Mouse (Mus musculus) embryonic facial prominence, embryonic 13.5 days (tissue): ENCODE data around the gene Sema3g. TPM values are rescaled to one million over a fixed set of nuclear protein-coding genes. Genes with fewer than 3 reads are reported as not detected.

Experiments used
- ATAC-seq: fragments of 200-750 bp; cut with Nextera tagmentation; 2 replicates; pipeline ENCODE4 v1.8.0; 2017; ENCODE audit warnings: low read depth; ENCODE audit not compliant: insufficient number of reproducible peaks, insufficient read depth, low FRiP score, low TSS enrichment
- H3K27ac ChIP-seq: fragments of 300-500 bp; sonication (generic); 2 replicates; pipeline ENCODE4 v1.5.1; 2015; ENCODE audit warnings: moderate library complexity, mild to moderate bottlenecking, inconsistent platforms
- H3K27me3 ChIP-seq: fragments of 300-500 bp; sonication (generic); 2 replicates; pipeline ENCODE4 v1.6.1; 2015; ENCODE audit warnings: mild to moderate bottlenecking, inconsistent platforms
- H3K36me3 ChIP-seq: fragments of 300-500 bp; sonication (generic); 2 replicates; pipeline ENCODE4 v1.6.1; 2015; ENCODE audit warnings: mild to moderate bottlenecking, inconsistent platforms
- H3K4me1 ChIP-seq: fragments of 300-500 bp; sonication (generic); 2 replicates; pipeline ENCODE4 v1.6.1; 2015; ENCODE audit warnings: inconsistent platforms
- H3K4me2 ChIP-seq: fragments of 300-500 bp; sonication (generic); 2 replicates; pipeline ENCODE4 v1.6.1; 2015; ENCODE audit warnings: moderate library complexity, mild to moderate bottlenecking, inconsistent platforms
- H3K4me3 ChIP-seq: fragments of 300-500 bp; sonication (generic); 2 replicates; pipeline ENCODE4 v1.5.1; 2015; ENCODE audit warnings: mild to moderate bottlenecking, inconsistent platforms
- H3K9ac ChIP-seq: fragments of 300-500 bp; sonication (generic); 2 replicates; pipeline ENCODE4 v1.6.1; 2015; ENCODE audit warnings: mild to moderate bottlenecking, inconsistent platforms
- H3K9me3 ChIP-seq: fragments of 300-500 bp; sonication (generic); 2 replicates; pipeline ENCODE4 v1.6.1; 2016; ENCODE audit warnings: inconsistent platforms
- WGBS: fragments of 180-500 bp; shearing (Covaris S2); methylation state at CpG from one replicate; pipeline ENCODE4 v1.1.7; 2015; ENCODE audit warnings: mixed read lengths; 5-methylcytosine and 5-hydroxymethylcytosine counted together
- polyA plus RNA-seq: library from polyadenylated mRNA; unstranded; fragments of >200 nt; fragmentation: Nextera tagmentation; extraction: Ambion mirVana; gene quantifications from 2 replicates; pipeline ENCODE4 v1.2.1, GENCODE M21; 2015

The Sema3g gene
- polyA plus RNA-seq, 1 experiment from 2014 or later, result 1.3 TPM

DNA sequence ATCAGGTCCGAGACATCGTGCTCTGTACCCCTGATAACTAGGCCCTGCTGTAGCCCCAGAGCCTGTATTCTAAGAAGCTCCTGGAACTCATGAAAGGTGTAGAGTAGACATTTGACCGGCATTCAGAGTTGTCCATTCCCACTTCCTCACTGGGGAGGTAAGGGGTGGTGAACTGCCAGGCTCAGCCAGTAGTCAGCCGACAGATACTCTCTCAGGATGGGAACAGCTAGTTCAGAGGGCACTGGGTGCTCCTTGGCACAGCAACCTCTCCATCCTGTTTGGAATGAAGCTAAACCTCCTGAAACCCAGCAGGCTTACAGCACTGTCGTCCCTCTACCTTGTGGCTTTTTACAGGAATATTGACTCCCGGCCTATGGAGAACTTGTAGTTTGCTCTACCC lies 5.8 kb upstream of the Sema3g start:
- ATAC-seq, result no peak
- Histone ChIP-seq H3K4me1 (peaks cover 23% of the 10 kb centered on the region), H3K27ac (no peak overlapping the region), H3K9ac (no peak overlapping the region), H3K36me3 (no peaks in the 10 kb centered on the region), H3K4me2 (no peak overlapping the region), H3K4me3 (no peak overlapping the region), H3K9me3 (no peaks in the 10 kb centered on the region), H3K27me3 (no peaks in the 10 kb centered on the region)
- 88% methylated on average over 6 of the region's 6 CpGs for WGBS

- 62% methylated on average over 3 of the region's 3 CpGs for WGBS
- ATAC-seq, result no peak
These were observed 5.2 kb upstream of the Sema3g start for GRCm38 (mm10) chr14:31212499-31212898.

GRCm38 (mm10) chr14:31213868-31214267 lies 3.8 kb upstream of the Sema3g start:
- no peak for ATAC-seq
- Histone ChIP-seq H3K27me3 (no peaks in the 10 kb centered on the region), H3K27ac (no peak overlapping the region), H3K4me1 (peaks cover 27% of the 10 kb centered on the region), H3K4me3 (no peak overlapping the region), H3K4me2 (no peak overlapping the region), H3K9me3 (no peaks in the 10 kb centered on the region), H3K9ac (no peak overlapping the region), H3K36me3 (no peaks in the 10 kb centered on the region)
- 60% methylated on average over 8 of the region's 8 CpGs for WGBS

More at GRCm38 (mm10) chr14:31212499-31212898, 5.2 kb upstream of the Sema3g start:
- H3K36me3 ChIP-seq, result no peaks in the 10 kb centered on the region
- no peak overlapping the region for H3K9ac ChIP-seq
- H3K9me3 ChIP-seq, result no peaks in the 10 kb centered on the region
- no peaks in the 10 kb centered on the region for H3K27me3 ChIP-seq
- no peak overlapping the region for H3K27ac ChIP-seq
- no peak overlapping the region for H3K4me2 ChIP-seq
- H3K4me1 ChIP-seq, result peaks cover 22% of the 10 kb centered on the region
- H3K4me3 ChIP-seq, result no peak overlapping the region

DNA sequence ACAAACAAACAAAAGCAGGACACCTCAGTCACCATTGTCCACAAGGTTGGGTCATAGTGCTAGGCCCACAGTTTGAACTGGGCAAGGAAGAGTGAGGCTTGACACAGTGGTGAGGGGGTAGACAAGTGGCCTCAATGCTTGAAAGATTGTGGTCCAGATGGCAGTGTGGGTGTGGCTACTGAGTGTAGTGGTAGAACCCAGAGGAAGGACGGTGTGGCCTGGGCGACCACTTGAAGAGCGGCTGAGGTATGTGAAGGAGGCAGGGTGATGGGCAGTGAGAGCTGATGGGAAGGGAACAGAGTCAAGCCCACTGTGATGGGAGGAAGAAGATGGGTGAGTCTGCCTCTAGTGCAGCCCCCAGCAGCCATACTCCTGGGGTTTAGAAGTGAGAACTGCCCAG lies 3.0 kb upstream of the Sema3g start:
- Histone ChIP-seq H3K27me3 (no peaks in the 10 kb centered on the region), H3K36me3 (no peaks in the 10 kb centered on the region), H3K4me1 (peaks cover 27% of the 10 kb centered on the region), H3K27ac (no peak overlapping the region), H3K4me3 (no peak overlapping the region), H3K9me3 (no peaks in the 10 kb centered on the region), H3K4me2 (no peak overlapping the region), H3K9ac (no peak overlapping the region)
- WGBS, result 89% methylated on average over 3 of the region's 3 CpGs
- no peak for ATAC-seq

DNA sequence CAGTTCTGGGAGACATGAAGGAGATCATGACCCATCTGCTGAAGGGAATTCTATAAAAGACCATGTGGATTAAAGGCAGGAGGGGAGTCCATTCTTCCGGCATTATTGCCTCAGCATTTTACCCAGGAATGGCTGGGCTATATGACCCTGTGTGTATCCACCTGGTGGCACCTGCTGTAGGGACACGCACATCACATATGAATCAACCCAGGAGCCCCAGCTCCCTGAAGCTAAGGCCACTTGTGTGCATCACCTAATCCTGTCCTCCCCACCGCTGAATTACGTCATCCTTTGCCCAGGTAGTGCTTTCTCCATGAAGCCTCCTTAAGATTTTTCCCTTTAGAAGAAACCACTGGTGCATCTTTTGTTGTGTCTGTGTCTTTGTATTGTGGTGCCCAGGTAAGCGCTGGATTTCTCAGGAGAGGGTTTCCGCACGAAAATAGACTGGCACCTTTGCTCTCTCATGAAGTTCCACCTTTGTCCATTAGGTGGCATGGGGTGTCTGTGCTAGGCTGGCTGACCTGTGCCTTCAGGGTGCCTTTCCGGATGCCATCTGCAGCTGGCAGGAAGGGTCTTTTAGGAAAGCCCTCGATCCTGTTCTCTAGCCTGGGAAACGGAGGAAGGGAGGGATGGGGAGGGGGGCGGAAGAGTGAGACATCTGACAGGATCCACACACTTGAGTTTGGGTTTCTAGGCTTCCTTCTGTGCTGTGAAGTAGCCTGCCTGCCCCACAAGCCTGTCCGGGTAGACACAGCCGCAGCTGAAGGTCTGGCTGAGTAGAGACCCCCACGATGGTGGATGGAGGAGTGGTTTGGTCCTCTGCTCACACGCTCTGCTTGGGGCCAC lies 2.3 kb upstream of the Sema3g start:
- Histone ChIP-seq H3K9ac (peak overlapping the region; percentile 60), H3K27ac (peak overlapping the region; percentile 66), H3K36me3 (no peaks in the 10 kb centered on the region), H3K4me1 (peaks cover 27% of the 10 kb centered on the region), H3K4me3 (no peak overlapping the region), H3K9me3 (no peaks in the 10 kb centered on the region), H3K27me3 (no peaks in the 10 kb centered on the region), H3K4me2 (peak overlapping the region; percentile 20; the same call in 1 of the 2 replicates)
- ATAC-seq, result no peak
- WGBS, result 35% methylated on average over 15 of the region's 15 CpGs

DNA sequence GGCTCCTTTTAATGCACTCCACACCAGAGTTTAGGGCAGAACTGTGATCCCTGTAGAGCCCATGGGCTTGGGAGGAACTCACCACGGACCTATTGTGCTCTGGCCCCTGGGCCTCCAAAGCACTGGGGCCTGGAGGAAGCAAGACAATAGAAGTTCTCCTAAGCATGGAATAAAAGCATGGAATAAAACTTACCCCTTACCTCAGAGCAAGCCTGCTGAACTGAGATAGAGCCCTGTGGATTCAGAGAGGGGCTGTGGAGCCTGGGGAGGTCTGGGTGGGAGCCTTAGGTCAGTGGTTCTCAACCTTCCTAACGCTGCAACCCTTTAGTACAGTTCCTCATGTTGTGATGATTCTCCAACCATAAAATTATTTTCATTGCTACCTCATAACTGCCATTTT lies 814 bp upstream of the Sema3g start, which contains the start of gene Nisch:
TSS of gene Nisch (minus strand) at position 101 of the 400 bp plus-strand sequence.
- Histone ChIP-seq H3K9me3 (no peaks in the 10 kb centered on the region), H3K27ac (peak within 1 kb of the TSS; percentile 66), H3K9ac (peak within 1 kb of the TSS; percentile 60), H3K4me1 (peaks cover 27% of the 10 kb centered on the region), H3K4me3 (no peak within 1 kb of the TSS), H3K27me3 (no peaks in the 10 kb centered on the region), H3K36me3 (no peaks in the 10 kb centered on the region), H3K4me2 (peak within 1 kb of the TSS; percentile 33)
- 76% methylated on average over 2 of the region's 2 CpGs for WGBS
- ATAC-seq, result no peak

DNA sequence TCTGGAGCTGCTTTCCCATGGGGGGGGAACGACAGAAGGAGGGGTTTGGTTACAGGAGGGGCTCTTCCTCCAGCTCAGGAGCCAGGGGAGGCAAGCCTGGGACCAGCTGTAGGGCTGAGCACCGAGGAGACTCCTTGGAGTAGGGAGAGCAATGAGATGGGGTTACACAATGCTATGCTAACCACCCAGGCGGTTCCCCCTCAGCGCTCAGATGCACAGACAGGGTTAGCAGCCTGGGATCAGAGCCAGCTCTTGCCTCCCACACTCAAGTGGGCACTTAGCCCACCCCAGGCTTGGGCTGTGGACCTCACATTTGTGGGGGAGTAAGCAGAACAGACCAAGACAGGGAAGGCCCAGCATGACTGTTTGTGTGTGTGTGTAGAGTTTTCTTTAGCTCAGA lies 9.3 kb downstream of the Sema3g start:
- H3K4me3 ChIP-seq, result no peak overlapping the region
- H3K4me2 ChIP-seq, result no peak overlapping the region
- H3K9me3 ChIP-seq, result no peaks in the 10 kb centered on the region
- no peaks in the 10 kb centered on the region for H3K27me3 ChIP-seq
- H3K27ac ChIP-seq, result peak overlapping the region; percentile 84
- ATAC-seq, result peak; percentile 70
- WGBS, result 47% methylated on average over 4 of the region's 4 CpGs
- H3K9ac ChIP-seq, result no peak overlapping the region
- no peaks in the 10 kb centered on the region for H3K36me3 ChIP-seq
- H3K4me1 ChIP-seq, result peaks cover 32% of the 10 kb centered on the region

DNA sequence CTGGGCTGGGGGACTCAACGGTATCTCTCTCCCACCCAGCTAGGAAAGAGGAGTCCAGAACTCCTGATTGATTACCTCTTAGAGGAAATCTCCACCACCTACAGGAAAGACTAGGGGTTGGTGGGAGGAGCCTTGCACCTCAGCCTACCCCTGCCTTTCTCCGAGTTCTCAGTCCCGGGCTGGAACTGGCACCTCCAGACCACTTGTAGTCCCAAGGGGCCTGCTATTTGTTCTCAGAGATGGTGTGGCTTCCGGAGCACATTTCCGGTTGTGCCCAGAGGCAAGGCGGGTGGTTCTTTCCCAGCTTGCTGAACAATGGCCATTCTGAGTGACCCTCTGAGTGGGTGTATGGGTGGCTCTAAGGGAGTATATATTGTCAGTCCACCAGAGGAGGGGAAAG lies 10.6 kb downstream of the Sema3g start:
- 69% methylated on average over 6 of the region's 6 CpGs for WGBS
- ATAC-seq, result no peak
- H3K27me3 ChIP-seq, result no peaks in the 10 kb centered on the region
- no peaks in the 10 kb centered on the region for H3K9me3 ChIP-seq
- peaks cover 32% of the 10 kb centered on the region for H3K4me1 ChIP-seq
- no peak overlapping the region for H3K27ac ChIP-seq
- no peak overlapping the region for H3K9ac ChIP-seq
- H3K4me2 ChIP-seq, result no peak overlapping the region
- H3K4me3 ChIP-seq, result no peak overlapping the region
- no peaks in the 10 kb centered on the region for H3K36me3 ChIP-seq

DNA sequence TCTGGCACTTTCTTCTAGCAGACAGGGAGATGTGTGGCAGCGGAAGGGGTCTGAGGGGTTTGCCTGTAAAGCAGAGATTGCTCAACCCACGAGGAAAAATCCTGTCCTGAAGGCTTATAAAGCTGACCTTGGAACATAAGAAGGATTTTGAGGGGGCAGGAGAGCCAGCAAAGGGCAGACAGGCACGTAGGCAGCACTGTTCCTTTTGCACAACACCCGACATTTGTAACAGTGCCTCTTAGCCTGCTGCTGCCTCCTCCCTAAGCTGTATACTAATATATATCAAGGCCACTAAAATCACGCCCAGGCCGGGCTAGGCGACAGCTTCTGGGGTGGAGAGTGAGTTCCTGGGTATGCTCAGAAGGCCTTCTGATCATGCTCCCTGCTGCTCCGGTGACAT lies 12.8 kb downstream of the Sema3g start:
- 60% methylated on average over 8 of the region's 8 CpGs for WGBS
- Histone ChIP-seq H3K36me3 (no peaks in the 10 kb centered on the region), H3K9me3 (no peaks in the 10 kb centered on the region), H3K4me3 (no peak overlapping the region), H3K27ac (0 out of 2 replicates have a peak overlapping the region, but pooled peaks have one; percentile 22), H3K4me2 (no peak overlapping the region), H3K27me3 (no peaks in the 10 kb centered on the region), H3K9ac (no peak overlapping the region), H3K4me1 (peaks cover 34% of the 10 kb centered on the region)
- no peak for ATAC-seq

DNA sequence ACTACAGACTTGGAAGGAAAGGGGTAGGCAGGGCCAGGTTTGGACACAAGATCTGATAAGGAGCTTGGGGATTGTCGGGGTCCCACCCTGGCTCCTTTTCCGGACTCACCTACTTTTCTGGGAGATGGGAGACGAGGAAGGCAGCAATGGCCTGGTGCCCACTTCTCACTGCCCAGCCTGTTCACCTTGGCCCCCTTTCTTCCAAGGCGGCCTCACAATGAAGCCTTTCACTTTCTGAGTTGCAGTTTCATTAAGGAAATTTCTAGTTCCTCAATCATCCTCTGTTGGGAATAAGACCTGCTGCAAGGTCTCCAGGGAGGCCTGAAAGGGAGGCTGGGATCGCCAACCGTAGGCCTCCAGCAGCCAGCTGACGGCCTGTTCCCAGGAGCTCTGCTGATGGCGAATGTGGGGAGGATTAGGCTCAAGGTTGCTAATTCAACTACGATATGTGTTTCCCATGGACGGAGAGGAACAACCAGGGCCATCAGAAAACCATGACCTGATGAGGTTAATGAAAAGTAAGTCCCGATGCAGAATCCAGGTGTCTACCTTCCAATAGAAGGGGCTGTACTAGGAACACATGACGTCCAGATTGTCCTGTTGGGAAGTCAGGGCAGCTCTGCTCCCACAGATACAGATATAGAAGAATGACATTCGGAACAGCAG lies 14.9 kb downstream of the Sema3g start:
- no peak overlapping the region for H3K4me2 ChIP-seq
- no peaks in the 10 kb centered on the region for H3K36me3 ChIP-seq
- H3K27me3 ChIP-seq, result no peaks in the 10 kb centered on the region
- no peak overlapping the region for H3K4me3 ChIP-seq
- no peak for ATAC-seq
- H3K9me3 ChIP-seq, result no peaks in the 10 kb centered on the region
- no peak overlapping the region for H3K9ac ChIP-seq
- peaks cover 19% of the 10 kb centered on the region for H3K4me1 ChIP-seq
- H3K27ac ChIP-seq, result no peak overlapping the region
- WGBS, result 84% methylated on average over 13 of the region's 13 CpGs

- no peaks in the 10 kb centered on the region for H3K9me3 ChIP-seq
- 87% methylated on average over 14 of the region's 14 CpGs for WGBS
- peaks cover 13% of the 10 kb centered on the region; the same call in 1 of the 2 replicates for H3K4me1 ChIP-seq
- H3K4me2 ChIP-seq, result no peak overlapping the region
- no peak overlapping the region for H3K9ac ChIP-seq
- no peak for ATAC-seq
- no peaks in the 10 kb centered on the region for H3K36me3 ChIP-seq
- H3K4me3 ChIP-seq, result no peak overlapping the region
- H3K27me3 ChIP-seq, result no peaks in the 10 kb centered on the region
- no peak overlapping the region for H3K27ac ChIP-seq
These were observed 15.7 kb downstream of the Sema3g start for GRCm38 (mm10) chr14:31233070-31233995.
